Mouse (Mus musculus) lung, postnatal 0 days (tissue): ENCODE data around the gene Arhgap28. TPM values are rescaled to one million over a fixed set of nuclear protein-coding genes. Genes with fewer than 3 reads are reported as not detected.
"Not testable (repeated sequence)": the region's sequence is repeated elsewhere in the genome, so short reads cannot be mapped to it uniquely, and the experiment has no call there.

ENCODE experiments used
- ATAC-seq: fragments of 200-750 bp; cut with Nextera tagmentation; 2 replicates; pipeline ENCODE4 v1.8.0; 2017; ENCODE audit warnings: moderate library complexity
- DNase-seq: peaks from one replicate; pipeline ENCODE4 v3.0.0-alpha.2; 2016; ENCODE audit warnings: low spot score
- H3K27ac ChIP-seq: fragments of 300-500 bp; sonication (generic); 2 replicates; pipeline ENCODE4 v1.5.1; 2014; ENCODE audit warnings: antibody characterized with exemption, mild to moderate bottlenecking, low read length, mixed read lengths
- H3K27me3 ChIP-seq: fragments of 300-500 bp; sonication (generic); replicated peaks from 2 replicates; pipeline ENCODE4 v1.6.1; 2014; ENCODE audit warnings: low read length, mixed read lengths; ENCODE audit not compliant: insufficient read depth
- H3K36me3 ChIP-seq: fragments of 300-500 bp; sonication (generic); 2 replicates; pipeline ENCODE4 v1.6.1; 2014; ENCODE audit warnings: low read length, mixed read lengths; ENCODE audit not compliant: insufficient read depth
- H3K4me1 ChIP-seq: fragments of 300-500 bp; sonication (generic); 2 replicates; pipeline ENCODE4 v1.6.1; 2014; ENCODE audit warnings: antibody characterized with exemption, low read depth, low read length, mixed read lengths; ENCODE audit not compliant: insufficient read depth
- H3K4me2 ChIP-seq: fragments of 300-500 bp; sonication (generic); replicated peaks from 2 replicates; pipeline ENCODE4 v1.6.1; 2014; ENCODE audit warnings: low read depth, mild to moderate bottlenecking, low read length, moderate library complexity, mixed read lengths
- H3K4me3 ChIP-seq: fragments of 300-500 bp; sonication (generic); 2 replicates; pipeline ENCODE4 v1.5.1; 2014; ENCODE audit warnings: low read depth, low read length
- H3K9ac ChIP-seq: fragments of 300-500 bp; sonication (generic); replicated peaks from 2 replicates; pipeline ENCODE4 v1.6.1; 2014; ENCODE audit warnings: low read depth, mild to moderate bottlenecking
- H3K9me3 ChIP-seq: fragments of 300-500 bp; sonication (generic); 2 replicates; pipeline ENCODE4 v1.6.1; 2016; ENCODE audit warnings: low read length, mixed read lengths
- CTCF ChIP-seq: IDR thresholded peaks from 2 replicates; pipeline ENCODE4 v1.5.1; 2016; ENCODE audit warnings: antibody characterized with exemption, mild to moderate bottlenecking
- EP300 ChIP-seq: IDR thresholded peaks from 2 replicates; pipeline ENCODE4 v1.6.1; 2016; ENCODE audit warnings: antibody characterized with exemption, mild to moderate bottlenecking, control low read depth
- WGBS: fragments of 180-500 bp; shearing (Covaris S2); extraction: QIAGEN DNeasy Blood & Tissue Kit; methylation state at CpG from one replicate; pipeline ENCODE4 v1.1.7; 2014; 5-methylcytosine and 5-hydroxymethylcytosine counted together
- polyA plus RNA-seq: library from polyadenylated mRNA; unstranded; fragments of >200 nt; fragmentation: Nextera tagmentation; extraction: Ambion mirVana; gene quantifications from 2 replicates; pipeline ENCODE4 v1.2.1, GENCODE M21; 2015

Arhgap28 gene
- polyA plus RNA-seq, 1 experiment from 2014 or later = 13.3 TPM

DNA sequence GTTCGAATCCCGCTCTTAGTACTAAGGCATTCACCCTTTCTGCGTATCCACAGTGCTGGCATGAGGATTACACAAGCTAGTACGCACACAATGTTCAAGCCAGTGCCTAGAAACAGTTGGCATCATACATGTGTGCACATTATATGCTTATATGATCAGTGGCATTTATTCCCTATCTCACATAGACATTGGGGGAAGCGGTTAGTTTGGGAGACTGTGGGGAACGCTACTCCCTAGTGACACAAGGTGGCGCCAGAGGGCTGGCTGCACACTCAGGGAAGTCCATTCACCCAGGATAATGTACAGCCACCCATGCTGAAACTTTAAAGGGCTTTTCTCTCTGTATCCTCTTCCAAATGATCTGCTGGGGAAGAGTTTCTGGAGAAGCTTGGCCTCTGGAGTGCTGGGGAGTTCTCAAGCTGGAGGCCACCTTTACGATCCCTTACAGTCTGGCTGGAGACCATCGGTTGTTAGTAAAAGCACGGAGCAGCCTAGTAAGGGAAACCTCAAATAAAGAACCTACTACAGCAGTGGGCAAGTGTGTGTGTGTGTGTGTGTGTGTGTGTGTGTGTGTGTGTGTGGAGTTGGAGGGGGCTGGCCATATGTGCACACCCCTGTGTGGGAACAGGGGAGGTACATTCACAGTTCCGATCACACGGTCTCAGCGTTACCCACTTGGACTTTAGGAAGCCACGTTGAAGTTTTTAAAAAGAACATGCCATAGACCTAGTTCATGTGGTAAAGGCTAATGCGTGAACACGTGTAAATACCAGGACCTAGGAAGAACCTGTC lies 142.0 kb downstream of the Arhgap28 start:
- no peak overlapping the region for H3K4me2 ChIP-seq
- H3K36me3 ChIP-seq = peaks cover 15% of the 10 kb centered on the region; the same call in 1 of the 2 replicates
- ATAC-seq = peak; percentile 68
- H3K4me3 ChIP-seq = no peak overlapping the region
- H3K27ac ChIP-seq = no peak overlapping the region
- peak; percentile 72 for DNase-seq
- TF ChIP-seq EP300 (no peak), CTCF (peak; percentile 95)
- H3K9ac ChIP-seq = no peak overlapping the region
- no peaks in the 10 kb centered on the region for H3K9me3 ChIP-seq
- no peaks in the 10 kb centered on the region for H3K4me1 ChIP-seq
- no peaks in the 10 kb centered on the region for H3K27me3 ChIP-seq
- WGBS = 79% methylated on average over 16 of the region's 16 CpGs

DNA sequence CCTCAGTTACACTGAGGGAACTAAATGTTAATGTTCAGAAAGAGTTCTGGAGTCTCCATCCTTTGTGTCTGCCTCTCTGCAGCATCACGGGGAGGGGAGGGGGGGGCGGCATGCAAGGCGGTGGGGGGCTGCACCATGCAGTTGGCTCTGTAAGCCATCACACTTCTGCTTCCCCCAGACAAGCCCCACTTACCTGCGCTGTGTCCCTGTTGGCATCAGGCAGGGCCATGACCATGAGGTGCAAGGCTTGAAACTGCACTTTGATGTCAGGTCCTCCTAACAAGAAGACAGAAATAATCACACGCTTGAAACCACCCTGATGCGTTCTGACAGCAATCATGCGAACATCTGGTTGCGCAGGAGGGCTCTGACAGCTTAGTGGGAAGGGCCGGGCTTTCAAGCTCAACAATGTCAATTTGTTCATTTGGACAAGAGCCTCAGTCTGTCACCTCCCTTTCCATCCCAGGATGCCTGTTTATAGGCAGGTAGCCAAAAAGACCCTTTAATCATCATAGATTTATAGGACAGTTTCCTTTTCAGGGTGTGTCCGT lies 142.8 kb downstream of the Arhgap28 start:
- Histone ChIP-seq H3K27ac (no peak overlapping the region), H3K4me1 (no peaks in the 10 kb centered on the region), H3K9ac (no peak overlapping the region), H3K27me3 (no peaks in the 10 kb centered on the region), H3K4me3 (no peak overlapping the region), H3K9me3 (no peaks in the 10 kb centered on the region), H3K36me3 (peaks cover 15% of the 10 kb centered on the region; the same call in 1 of the 2 replicates), H3K4me2 (no peak overlapping the region)
- no peak for TF ChIP-seq CTCF
- no peak for TF ChIP-seq EP300
- ATAC-seq = no peak
- 89% methylated on average over 10 of the region's 10 CpGs for WGBS
- DNase-seq = no peak

DNA sequence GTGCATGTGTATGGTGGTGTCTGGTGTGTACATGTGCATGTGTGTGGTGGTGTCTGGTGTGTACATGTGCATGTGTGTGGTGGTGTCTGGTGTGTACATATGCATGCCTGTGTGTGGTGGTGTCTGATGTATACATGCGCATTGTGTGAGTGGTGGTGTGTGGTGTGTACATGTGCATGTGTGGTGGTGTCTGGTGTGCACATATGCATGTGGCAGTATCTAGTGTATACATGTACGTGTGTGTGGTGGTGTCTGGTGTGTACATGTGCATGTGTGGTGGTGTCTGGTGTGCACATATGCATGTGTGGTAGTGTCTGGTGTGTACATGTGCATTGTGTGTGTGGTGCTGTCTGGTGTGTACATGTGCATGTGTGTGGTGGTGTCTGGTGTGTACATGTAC lies 162.4 kb downstream of the Arhgap28 start:
- not testable (repeated sequence) for DNase-seq, H3K9me3 ChIP-seq, H3K4me3 ChIP-seq, H3K27me3 ChIP-seq, H3K4me1 ChIP-seq, ATAC-seq, H3K9ac ChIP-seq, H3K4me2 ChIP-seq, H3K27ac ChIP-seq
- peaks cover 14% of the 10 kb centered on the region; the same call in 1 of the 2 replicates for H3K36me3 ChIP-seq
- 96% methylated on average over 2 of the region's 2 CpGs for WGBS

GRCm38 (mm10) chr17:67838948-67839347 lies 165.0 kb downstream of the Arhgap28 start:
- TF ChIP-seq CTCF = no peak
- no peak for TF ChIP-seq EP300
- no peak overlapping the region for H3K27ac ChIP-seq
- DNase-seq (no peak), ATAC-seq (no peak)
- no peaks in the 10 kb centered on the region for H3K4me1 ChIP-seq
- H3K36me3 ChIP-seq = 0 out of 2 replicates have a peak, but pooled peaks cover 4% of the 10 kb centered on the region
- H3K9ac ChIP-seq = no peak overlapping the region
- WGBS = 82% methylated on average over 13 of the region's 13 CpGs
- H3K4me2 ChIP-seq = no peak overlapping the region
- H3K27me3 ChIP-seq = no peaks in the 10 kb centered on the region
- H3K9me3 ChIP-seq = no peaks in the 10 kb centered on the region
- no peak overlapping the region for H3K4me3 ChIP-seq

DNA sequence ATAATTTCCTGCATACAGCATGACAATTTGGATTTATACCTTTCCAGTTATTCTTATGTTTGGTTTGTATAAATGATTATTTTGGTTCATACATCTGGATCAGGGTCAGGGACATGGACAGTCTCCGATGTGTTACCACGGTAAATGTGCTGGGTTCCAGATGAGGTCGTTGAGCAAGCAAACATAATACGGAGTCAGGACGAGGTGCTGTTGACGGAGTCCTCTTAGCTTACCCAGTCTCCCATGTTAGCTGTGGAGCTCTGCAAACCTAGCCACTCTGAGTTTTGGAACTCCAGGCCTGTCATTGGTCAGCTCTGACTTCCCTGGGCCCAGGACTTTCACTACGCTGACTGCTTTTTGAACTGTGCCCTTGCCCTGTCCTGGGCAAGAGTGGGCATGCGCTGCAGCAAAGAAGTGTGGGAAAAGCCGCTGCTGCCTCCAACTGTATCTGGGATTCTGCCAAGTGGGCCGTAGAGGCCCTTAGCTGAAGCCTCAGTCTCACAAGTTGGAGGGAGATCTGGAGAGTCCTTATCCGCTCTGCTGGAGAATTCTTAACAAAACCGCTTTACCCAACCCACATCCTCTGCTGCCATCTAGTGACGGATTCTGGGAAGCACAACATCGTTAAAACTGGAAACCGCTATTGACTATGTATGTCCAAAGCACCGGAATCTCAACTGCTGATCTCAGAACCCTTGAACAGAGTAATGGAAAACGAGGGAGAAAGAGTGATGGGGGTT lies 166.4 kb downstream of the Arhgap28 start:
- no peaks in the 10 kb centered on the region for H3K36me3 ChIP-seq
- TF ChIP-seq EP300 (no peak; the same call in 1 of the 2 replicates), CTCF (peak; percentile 88)
- H3K27ac ChIP-seq = no peak overlapping the region
- no peaks in the 10 kb centered on the region for H3K4me1 ChIP-seq
- H3K4me2 ChIP-seq = peak overlapping the region; percentile 6
- no peak overlapping the region for H3K4me3 ChIP-seq
- ATAC-seq = peak; percentile 97
- 43% methylated on average over 17 of the region's 17 CpGs for WGBS
- H3K9me3 ChIP-seq = no peaks in the 10 kb centered on the region
- DNase-seq = peak; percentile 94
- H3K9ac ChIP-seq = no peak overlapping the region
- no peaks in the 10 kb centered on the region for H3K27me3 ChIP-seq

- no peak for ATAC-seq
- H3K27me3 ChIP-seq = no peaks in the 10 kb centered on the region
Observed at GRCm38 (mm10) chr17:67836146-67836895, 167.6 kb downstream of the Arhgap28 start.

More at GRCm38 (mm10) chr17:67836146-67836895, 167.6 kb downstream of the Arhgap28 start:
- no peak for DNase-seq
- Histone ChIP-seq H3K9ac (no peak overlapping the region), H3K27ac (no peak overlapping the region), H3K4me2 (no peak overlapping the region), H3K4me1 (no peaks in the 10 kb centered on the region), H3K4me3 (no peak overlapping the region), H3K9me3 (no peaks in the 10 kb centered on the region), H3K36me3 (no peaks in the 10 kb centered on the region)
- no peak for TF ChIP-seq CTCF
- no peak for TF ChIP-seq EP300
- WGBS = 97% methylated on average over 20 of the region's 20 CpGs
